Mouse (Mus musculus): Measurements from ENCODE around the gene Zfp36l1.

The Zfp36l1 gene

GRCm38 (mm10) chr12:80110546-80110870 is 2.3 kb downstream of the Zfp36l1 start:
- in situ Hi-C loops (cut with MboI; ENCODE audit: low sequenced_read_pairs) = no loop called here

- in situ Hi-C loops (cut with MboI; ENCODE audit: low sequenced_read_pairs) = loop anchor here (10.0 kb wide), 1 partner anchor 265 kb away; no protein-coding TSS in a partner anchor
These were observed 2.9 kb downstream of the Zfp36l1 start for GRCm38 (mm10) chr12:80109753-80110545.

DNA sequence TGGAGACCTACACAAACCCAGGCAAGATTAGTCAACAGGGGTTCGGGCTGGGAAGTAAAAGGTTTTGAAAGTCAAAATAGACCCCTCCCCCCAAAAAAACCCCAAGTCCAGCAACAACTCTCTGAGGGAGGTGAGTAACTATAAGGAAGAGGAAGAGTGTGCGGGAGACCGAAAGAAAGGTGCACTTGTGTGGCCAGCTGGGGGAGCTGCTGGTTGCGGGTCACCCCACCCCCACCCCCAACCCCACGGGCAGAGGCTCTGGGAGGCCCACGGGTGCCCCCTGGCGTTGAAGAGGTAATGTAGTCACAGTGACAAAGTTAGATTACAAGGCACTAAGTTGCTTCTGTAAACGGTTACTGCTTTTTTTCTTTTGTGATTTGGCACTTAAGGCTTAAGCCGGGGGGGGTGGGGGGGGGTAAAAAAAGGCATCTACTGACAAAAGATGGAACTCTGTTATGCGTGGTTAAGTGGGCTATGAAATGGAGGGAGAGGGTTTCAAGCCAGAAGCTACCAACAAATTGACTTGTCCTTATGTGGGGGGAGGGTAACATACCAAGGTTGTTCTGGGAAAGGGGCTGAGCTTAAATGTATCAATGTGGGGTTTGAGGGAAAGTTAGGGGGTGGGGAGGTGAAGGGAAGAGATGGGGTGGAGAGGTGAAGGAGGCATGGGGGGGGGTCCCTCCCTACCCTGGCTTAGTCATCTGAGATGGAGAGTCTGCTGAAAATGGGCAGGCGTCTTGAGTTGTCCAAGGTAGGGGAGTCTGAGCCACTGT is 3.7 kb downstream of the Zfp36l1 start:
- in situ Hi-C loops (cut with MboI; ENCODE audit: low sequenced_read_pairs) = loop anchor here (10.0 kb wide), 1 partner anchor 264 kb away; no protein-coding TSS in a partner anchor

GRCm38 (mm10) chr12:80106896-80107667 is 5.7 kb downstream of the Zfp36l1 start:
- in situ Hi-C loops (cut with MboI; ENCODE audit: low sequenced_read_pairs) = loop anchor here (10.0 kb wide), 1 partner anchor 262 kb away; no protein-coding TSS in a partner anchor

DNA sequence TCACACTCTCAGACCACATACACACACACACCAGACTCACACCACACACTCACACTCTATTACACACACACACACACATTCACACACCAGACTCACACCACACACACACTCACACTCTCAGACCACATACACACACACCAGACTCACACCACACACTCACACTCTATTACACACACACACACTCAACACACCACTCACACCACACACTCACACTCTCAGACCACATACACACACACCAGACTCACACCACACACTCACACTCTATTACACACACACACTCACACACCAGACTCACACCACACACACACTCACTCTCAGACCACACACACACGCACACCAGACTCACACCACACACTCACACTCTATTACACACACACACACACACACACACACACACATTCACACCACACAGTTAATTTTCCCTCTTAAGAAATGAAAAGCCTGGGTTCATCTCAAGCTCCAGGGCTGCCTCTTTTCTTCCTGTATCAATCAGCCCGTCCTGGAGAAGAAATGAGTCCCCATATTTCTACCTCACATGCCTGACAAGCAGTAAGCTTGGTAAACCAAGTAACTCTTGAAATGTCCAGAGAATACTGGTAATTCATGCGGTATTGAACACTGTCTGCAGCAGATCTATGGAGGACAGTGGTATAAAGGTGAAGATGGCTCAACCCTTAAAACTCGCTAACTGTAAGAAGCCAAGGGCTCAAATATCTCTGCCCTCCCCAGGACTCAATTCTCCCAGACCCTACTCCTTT is 6.5 kb downstream of the Zfp36l1 start:
- in situ Hi-C loops (cut with MboI; ENCODE audit: low sequenced_read_pairs) = loop anchor here (10.0 kb wide), 1 partner anchor 262 kb away; no protein-coding TSS in a partner anchor

DNA sequence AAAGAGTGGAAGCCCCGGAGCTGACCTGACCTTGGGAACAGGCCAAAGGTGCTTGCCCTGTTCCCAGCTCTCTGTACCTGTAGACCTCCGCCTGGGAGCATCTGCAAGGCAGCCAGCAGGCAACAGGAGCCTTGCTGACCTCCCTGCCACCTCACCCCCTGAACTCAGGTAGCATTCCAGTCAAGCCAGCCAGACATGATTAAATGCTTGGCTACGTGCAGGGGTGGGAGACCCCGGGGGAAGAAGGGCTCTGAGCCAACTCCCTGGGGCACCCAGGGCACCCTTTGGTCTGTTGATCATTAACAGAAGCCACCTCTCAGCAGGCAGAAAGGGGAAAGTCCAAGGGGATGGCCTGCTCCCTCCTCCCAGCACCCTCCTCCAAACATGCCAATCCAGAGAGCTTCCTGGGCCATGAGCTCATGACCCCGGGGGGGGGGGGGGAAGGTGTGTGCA is 9.3 kb downstream of the Zfp36l1 start:
- in situ Hi-C loops (cut with MboI; ENCODE audit: low sequenced_read_pairs) = loop anchor here (10.0 kb wide), 1 partner anchor 259 kb away; no protein-coding TSS in a partner anchor

DNA sequence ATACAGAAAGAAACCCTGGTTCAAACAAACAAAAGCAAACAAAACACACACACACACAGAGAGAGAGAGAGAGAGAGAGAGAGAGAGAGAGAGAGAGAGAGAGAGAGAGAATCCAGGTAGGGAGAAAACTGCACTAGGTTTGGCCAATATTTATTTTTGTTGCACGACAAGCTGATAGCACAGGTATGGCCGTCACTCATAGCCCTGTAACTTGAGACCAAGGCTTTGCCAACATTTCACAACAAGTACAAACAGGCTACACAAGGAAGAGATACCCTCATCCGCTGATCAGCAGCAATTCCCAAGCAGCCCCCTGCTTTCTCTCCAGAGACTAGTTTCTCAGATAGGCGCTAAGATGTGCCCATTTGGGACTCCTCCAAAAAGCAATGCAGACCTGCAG is 9.7 kb downstream of the Zfp36l1 start:
- in situ Hi-C loops (cut with MboI; ENCODE audit: low sequenced_read_pairs) = loop anchor here (10.0 kb wide), 1 partner anchor 258 kb away; no protein-coding TSS in a partner anchor

DNA sequence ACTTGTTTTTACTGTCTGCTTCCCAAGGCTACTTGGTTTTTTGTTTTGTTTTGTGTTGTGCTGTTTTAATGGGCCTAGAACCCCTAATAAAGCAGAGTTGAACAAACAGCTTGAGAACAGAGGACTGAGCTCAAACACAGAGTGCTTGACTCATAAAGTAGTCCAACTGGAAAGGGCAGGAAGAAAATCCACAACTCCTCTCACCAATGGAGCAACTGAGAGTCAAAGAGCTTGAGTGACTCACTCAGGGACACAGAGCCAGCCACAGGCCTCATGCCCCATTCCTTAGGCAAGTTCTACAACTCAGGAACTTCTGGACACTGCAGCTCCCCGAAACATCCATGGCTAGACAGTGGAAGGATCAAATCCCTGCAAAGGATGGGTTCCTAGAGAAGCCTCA is 14.0 kb downstream of the Zfp36l1 start:
- in situ Hi-C loops (cut with MboI; ENCODE audit: low sequenced_read_pairs) = no loop called here

GRCm38 (mm10) chr12:80096734-80097133 is 16.1 kb downstream of the Zfp36l1 start:
- in situ Hi-C loops (cut with MboI; ENCODE audit: low sequenced_read_pairs) = no loop called here

- in situ Hi-C loops (cut with MboI; ENCODE audit: low sequenced_read_pairs) = no loop called here
These were observed 20.0 kb downstream of the Zfp36l1 start for GRCm38 (mm10) chr12:80092787-80093186.

DNA sequence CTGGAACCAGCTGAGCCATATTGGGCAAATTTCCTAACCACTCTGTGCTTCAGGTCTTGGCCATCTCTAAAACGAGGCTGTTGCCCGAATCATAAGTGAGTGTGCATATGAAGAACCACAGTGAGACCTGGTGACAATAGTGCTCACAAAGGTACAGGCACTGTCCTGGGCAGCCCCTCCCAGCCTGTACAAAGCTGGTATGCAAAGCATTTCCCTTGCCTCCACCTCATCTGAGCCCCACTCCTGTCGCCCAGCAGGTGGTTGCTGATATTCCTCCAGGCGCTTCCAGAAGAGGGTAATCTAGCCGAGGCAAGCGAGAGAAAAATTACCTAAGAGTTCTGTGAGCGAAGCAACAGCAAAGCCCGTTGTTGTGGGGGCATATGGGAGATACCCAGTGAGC is 21.7 kb downstream of the Zfp36l1 start:
- in situ Hi-C loops (cut with MboI; ENCODE audit: low sequenced_read_pairs) = no loop called here

DNA sequence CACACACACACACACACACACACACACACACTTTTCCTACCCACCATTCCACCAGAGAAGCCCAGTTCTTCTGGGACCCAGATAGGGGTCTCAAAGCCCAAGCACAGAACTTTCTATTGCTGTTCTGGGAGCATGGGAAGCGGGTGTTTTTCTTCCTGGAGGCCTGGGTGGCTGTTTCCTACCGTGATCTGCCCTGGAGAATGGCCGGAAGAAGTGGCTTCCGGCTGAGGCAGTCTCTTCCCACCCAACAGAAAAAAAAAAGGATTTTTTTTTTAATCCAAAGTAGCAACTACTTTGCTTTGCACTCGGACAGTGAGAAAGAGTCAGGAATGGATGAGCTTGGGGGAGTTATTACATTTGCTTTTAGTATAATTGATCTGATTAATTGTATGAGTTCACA is 22.3 kb downstream of the Zfp36l1 start:
- in situ Hi-C loops (cut with MboI; ENCODE audit: low sequenced_read_pairs) = no loop called here

DNA sequence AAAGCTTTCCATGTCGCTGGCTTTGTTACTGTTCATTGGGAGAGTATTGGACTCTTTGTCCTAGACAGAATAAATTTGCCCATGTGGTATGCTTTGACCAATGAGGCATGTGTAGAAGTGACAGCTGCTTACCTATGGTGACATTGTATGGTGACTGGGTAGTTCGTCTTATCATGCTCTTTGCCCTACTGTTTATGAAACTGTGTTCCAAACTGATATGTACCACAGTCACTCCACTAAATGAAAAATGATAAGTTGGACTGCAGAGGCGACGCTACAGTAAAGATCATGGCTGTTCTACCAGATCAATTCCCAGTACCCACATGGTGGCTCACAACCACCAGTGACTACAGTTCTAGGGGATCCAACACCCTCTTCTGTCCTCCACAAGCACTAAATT is 24.7 kb downstream of the Zfp36l1 start:
- in situ Hi-C loops (cut with MboI; ENCODE audit: low sequenced_read_pairs) = no loop called here

- in situ Hi-C loops (cut with MboI; ENCODE audit: low sequenced_read_pairs) = no loop called here
These were observed 28.2 kb downstream of the Zfp36l1 start for GRCm38 (mm10) chr12:80084446-80085112.

DNA sequence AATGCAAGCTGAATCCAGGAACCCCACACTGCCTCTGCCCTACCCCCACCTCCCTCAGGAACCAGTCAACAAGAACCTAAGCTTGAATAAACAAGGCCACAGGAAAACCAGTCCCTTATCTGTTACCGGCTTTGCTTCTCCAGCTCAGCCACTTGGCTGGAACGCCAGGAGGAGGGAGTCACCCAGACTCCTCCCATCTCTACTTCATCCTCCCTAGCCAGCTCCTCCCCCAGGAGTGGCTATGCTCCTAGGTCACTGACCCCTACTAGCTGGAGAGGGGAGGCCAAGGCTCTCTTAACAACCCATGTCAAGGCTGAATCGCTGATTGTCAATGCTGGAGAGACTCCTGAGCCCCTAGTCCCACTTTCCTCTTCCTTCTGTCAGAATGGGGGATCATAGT is 28.9 kb downstream of the Zfp36l1 start:
- in situ Hi-C loops (cut with MboI; ENCODE audit: low sequenced_read_pairs) = no loop called here

DNA sequence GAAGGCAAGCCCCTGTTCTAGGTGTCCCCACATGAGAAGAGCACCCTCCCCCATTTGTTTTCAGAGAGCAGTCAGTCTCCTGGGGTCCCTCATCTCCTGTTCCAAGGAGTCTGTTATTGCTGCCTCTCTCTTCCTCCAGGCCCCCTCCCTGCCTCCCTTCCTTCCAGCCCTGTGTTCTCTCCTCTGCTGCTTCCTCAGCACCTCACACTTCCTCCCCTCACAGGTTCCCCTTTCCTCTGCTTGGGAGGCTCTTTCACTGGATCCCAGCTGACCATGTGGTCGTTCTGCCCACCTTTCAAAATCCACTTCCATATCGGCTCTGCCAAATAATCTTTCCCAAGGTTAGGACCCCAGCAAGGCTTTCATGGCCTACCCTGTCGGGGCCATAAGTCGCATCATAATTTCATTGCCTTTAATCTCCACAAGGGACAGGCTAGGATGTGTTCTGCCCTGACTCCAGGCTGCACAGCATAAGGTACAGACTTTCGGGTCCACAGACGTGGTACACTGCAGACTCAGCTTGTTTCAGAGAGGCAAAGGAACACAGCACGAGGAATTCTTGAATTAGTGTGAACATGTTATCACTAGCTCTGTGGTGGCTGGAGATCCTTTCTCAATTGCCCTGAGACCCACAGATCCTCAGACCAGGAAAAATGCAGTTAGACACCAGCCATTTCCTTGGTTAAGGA is 29.5 kb downstream of the Zfp36l1 start:
- in situ Hi-C loops (cut with MboI; ENCODE audit: low sequenced_read_pairs) = no loop called here

DNA sequence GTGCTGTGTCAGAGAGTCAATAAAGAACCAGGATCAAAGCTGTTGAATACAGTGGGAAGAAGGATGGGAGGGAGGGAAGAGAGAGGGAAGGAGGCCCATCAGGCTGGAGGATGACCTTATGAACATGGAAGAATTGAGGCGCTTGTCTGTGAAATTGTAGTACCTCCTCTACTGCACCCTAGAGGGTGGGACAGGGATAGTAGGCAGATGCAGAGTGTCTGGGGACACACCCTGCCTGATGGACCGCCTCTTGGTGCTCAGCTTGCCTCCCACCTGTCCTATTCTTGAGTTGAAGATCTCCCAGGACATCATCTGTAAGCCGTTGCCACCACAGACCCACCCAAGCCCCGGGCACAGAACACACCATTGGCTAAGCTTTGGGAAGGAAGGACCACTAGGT is 30.1 kb downstream of the Zfp36l1 start:
- in situ Hi-C loops (cut with MboI; ENCODE audit: low sequenced_read_pairs) = no loop called here

DNA sequence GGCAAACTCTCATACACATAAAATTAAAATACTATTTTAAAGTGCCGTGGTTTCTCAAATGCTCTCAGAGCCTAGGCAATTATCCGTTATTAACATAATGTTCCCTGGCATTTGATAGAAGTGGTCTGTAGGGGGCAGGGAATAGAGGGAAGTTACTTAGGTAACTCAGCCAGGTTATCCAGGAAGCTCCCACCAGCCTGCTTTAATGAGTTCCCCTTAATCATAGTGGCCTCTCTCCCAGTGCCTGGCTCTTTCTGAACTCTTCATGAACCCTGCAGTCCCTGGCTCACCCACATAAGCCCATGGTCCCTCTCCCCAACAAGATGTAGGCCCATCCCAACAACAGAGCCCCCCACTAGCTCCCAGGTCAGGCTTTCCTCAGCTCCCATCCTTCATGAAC is 31.4 kb downstream of the Zfp36l1 start:
- in situ Hi-C loops (cut with MboI; ENCODE audit: low sequenced_read_pairs) = no loop called here

DNA sequence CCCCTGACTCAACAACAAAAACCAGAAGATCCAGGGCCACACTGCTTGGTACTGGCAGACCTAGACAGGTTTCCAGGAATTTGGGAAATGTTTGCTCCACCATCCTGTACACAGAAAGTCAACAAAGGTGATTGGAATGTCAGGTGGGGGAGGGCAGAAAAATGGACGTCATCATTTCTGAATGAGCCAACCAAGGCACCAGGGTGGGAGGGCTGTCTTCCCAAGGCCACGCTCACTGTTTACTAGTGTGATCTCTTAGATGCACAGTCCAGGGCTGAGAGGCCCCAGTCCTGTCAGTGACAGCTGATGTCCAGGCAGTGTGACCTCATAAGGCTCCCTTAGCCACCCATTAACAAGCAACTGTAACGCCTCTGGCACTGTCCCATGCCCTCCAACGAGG is 32.9 kb downstream of the Zfp36l1 start:
- in situ Hi-C loops (cut with MboI; ENCODE audit: low sequenced_read_pairs) = no loop called here
